Mouse (Mus musculus) monocyte, adult 5-6 weeks (primary cell): ENCODE data around the gene Tmem217. TPM values are rescaled to one million over a fixed set of nuclear protein-coding genes. Genes with fewer than 3 reads are reported as not detected.
"Not testable (repeated sequence)": the region's sequence is repeated elsewhere in the genome, so short reads cannot be mapped to it uniquely, and the experiment has no call there.

Experiments
- ATAC-seq: fragments of 153-309, 156-312 bp; replicated peaks from 2 replicates; pipeline ENCODE4 v1.8.0; 2017; ENCODE audit warnings: mild to moderate bottlenecking; ENCODE audit not compliant: low TSS enrichment, insufficient number of reproducible peaks, severe bottlenecking, poor library complexity, low FRiP score
- total RNA-seq: library from RNA; stranded (forward); fragments of 200-1000, 200-491, 200-594 nt; gene quantifications from 3 replicates; pipeline ENCODE4 v1.2.3, GENCODE M21; 2017

Gene Tmem217
- total RNA-seq, 1 experiment from 2014 or later: not detected

- ATAC-seq: 0 out of 2 replicates have a peak, but pooled peaks have one; percentile 19
Observed at GRCm38 (mm10) chr17:29551019-29551418, 1.2 kb downstream of the Tmem217 start.

GRCm38 (mm10) chr17:29549543-29550428, 2.4 kb downstream of the Tmem217 start, which contains the start of the genes Gm17657 and Tbc1d22b:
Gene Gm17657, minus strand, starts transcription at chr17:29549638.
Gene Tbc1d22b, plus strand, starts transcription at chr17:29549785.
- ATAC-seq: peak; percentile 93

GRCm38 (mm10) chr17:29548994-29549393, 3.2 kb downstream of the Tmem217 start:
- ATAC-seq: no peak

- no peak for ATAC-seq
Observed at GRCm38 (mm10) chr17:29548494-29548893, 3.7 kb downstream of the Tmem217 start.

- ATAC-seq: no peak
Observed at GRCm38 (mm10) chr17:29545241-29545640, 6.9 kb downstream of the Tmem217 start.

- ATAC-seq: no peak
Observed at GRCm38 (mm10) chr17:29544064-29544463, 8.1 kb downstream of the Tmem217 start.

GRCm38 (mm10) chr17:29542831-29543690, 9.1 kb downstream of the Tmem217 start:
- ATAC-seq: no peak

GRCm38 (mm10) chr17:29541419-29541818, 10.8 kb downstream of the Tmem217 start:
- no peak for ATAC-seq

GRCm38 (mm10) chr17:29540426-29540825, 11.8 kb downstream of the Tmem217 start:
- no peak for ATAC-seq

GRCm38 (mm10) chr17:29533866-29534265, 18.3 kb downstream of the Tmem217 start:
- ATAC-seq: no peak

GRCm38 (mm10) chr17:29531757-29532384, 20.3 kb downstream of the Tmem217 start:
- ATAC-seq: 0 out of 2 replicates have a peak, but pooled peaks have one; percentile 49

GRCm38 (mm10) chr17:29531278-29531677, 20.9 kb downstream of the Tmem217 start:
- no peak; the same call in 1 of the 2 replicates for ATAC-seq

- ATAC-seq: no peak
Observed at GRCm38 (mm10) chr17:29530508-29530907, 21.7 kb downstream of the Tmem217 start.

GRCm38 (mm10) chr17:29528568-29529187, 23.5 kb downstream of the Tmem217 start:
- no peak for ATAC-seq

- ATAC-seq: no peak
Observed at GRCm38 (mm10) chr17:29525613-29526012, 26.6 kb downstream of the Tmem217 start.

GRCm38 (mm10) chr17:29519731-29520130, 32.5 kb downstream of the Tmem217 start:
- no peak for ATAC-seq

GRCm38 (mm10) chr17:29518665-29519064, 33.5 kb downstream of the Tmem217 start:
- ATAC-seq: not testable (repeated sequence)

- ATAC-seq: peak; percentile 54
Observed at GRCm38 (mm10) chr17:29514435-29514834, 37.8 kb downstream of the Tmem217 start.
